Mouse (Mus musculus): Measurements from ENCODE around the gene Galntl6.
"Not testable (repeated sequence)": the region's sequence is repeated elsewhere in the genome, so short reads cannot be mapped to it uniquely, and the experiment has no call there.

The Galntl6 gene

GRCm38 (mm10) chr8:57765726-57766351 lies 1146.6 kb downstream of the Galntl6 start:
- DNase-seq (ENCODE audit: low spot score): no peak

- no peak for DNase-seq (ENCODE audit: low spot score)
Observed at GRCm38 (mm10) chr8:57765192-57765591, 1147.2 kb downstream of the Galntl6 start.

GRCm38 (mm10) chr8:57762622-57763021 lies 1149.8 kb downstream of the Galntl6 start:
- DNase-seq (ENCODE audit: low spot score): not testable (repeated sequence)

GRCm38 (mm10) chr8:57760921-57761320 lies 1151.5 kb downstream of the Galntl6 start:
- no peak for DNase-seq (ENCODE audit: low spot score)

GRCm38 (mm10) chr8:57758857-57759256 lies 1153.6 kb downstream of the Galntl6 start:
- no peak for DNase-seq (ENCODE audit: low spot score)

- no peak for DNase-seq (ENCODE audit: low spot score)
Observed at GRCm38 (mm10) chr8:57757476-57757875, 1155.0 kb downstream of the Galntl6 start.

- DNase-seq (ENCODE audit: low spot score): no peak
Observed at GRCm38 (mm10) chr8:57754066-57754465, 1158.4 kb downstream of the Galntl6 start.

GRCm38 (mm10) chr8:57743636-57744035 lies 1168.8 kb downstream of the Galntl6 start:
- DNase-seq (ENCODE audit: low spot score): no peak

- no peak for DNase-seq (ENCODE audit: low spot score)
Observed at GRCm38 (mm10) chr8:57741983-57742382, 1170.5 kb downstream of the Galntl6 start.

GRCm38 (mm10) chr8:57741309-57741708 lies 1171.1 kb downstream of the Galntl6 start:
- no peak for DNase-seq (ENCODE audit: low spot score)

- no peak for DNase-seq (ENCODE audit: low spot score)
Observed at GRCm38 (mm10) chr8:57737281-57737680, 1175.2 kb downstream of the Galntl6 start.

- DNase-seq (ENCODE audit: low spot score): no peak
Observed at GRCm38 (mm10) chr8:57732795-57733194, 1179.6 kb downstream of the Galntl6 start.

GRCm38 (mm10) chr8:57731666-57732065 lies 1180.8 kb downstream of the Galntl6 start:
- DNase-seq (ENCODE audit: low spot score): no peak

- DNase-seq (ENCODE audit: low spot score): no peak
Observed at GRCm38 (mm10) chr8:57728276-57728675, 1184.2 kb downstream of the Galntl6 start.

GRCm38 (mm10) chr8:57724843-57725627 lies 1187.4 kb downstream of the Galntl6 start:
- no peak for DNase-seq (ENCODE audit: low spot score)
